Mouse (Mus musculus) regulatory T cell (primary cell): ENCODE measurements at regions not wholly inside any gene's neighbourhood (a gene's known extent, or its start where the extent isn't known, plus 50 kb on each side); places are given as distances from the start of the nearest gene placed in this dataset.

ENCODE experiments used
- in situ Hi-C: fragments of 300-600 bp; cut with MboI, MseI; formaldehyde crosslinking; loops from one replicate; pipeline ENCODE4 v1.15.1; 2025; ENCODE audit warnings: high pct_unique_total_duplicates

DNA sequence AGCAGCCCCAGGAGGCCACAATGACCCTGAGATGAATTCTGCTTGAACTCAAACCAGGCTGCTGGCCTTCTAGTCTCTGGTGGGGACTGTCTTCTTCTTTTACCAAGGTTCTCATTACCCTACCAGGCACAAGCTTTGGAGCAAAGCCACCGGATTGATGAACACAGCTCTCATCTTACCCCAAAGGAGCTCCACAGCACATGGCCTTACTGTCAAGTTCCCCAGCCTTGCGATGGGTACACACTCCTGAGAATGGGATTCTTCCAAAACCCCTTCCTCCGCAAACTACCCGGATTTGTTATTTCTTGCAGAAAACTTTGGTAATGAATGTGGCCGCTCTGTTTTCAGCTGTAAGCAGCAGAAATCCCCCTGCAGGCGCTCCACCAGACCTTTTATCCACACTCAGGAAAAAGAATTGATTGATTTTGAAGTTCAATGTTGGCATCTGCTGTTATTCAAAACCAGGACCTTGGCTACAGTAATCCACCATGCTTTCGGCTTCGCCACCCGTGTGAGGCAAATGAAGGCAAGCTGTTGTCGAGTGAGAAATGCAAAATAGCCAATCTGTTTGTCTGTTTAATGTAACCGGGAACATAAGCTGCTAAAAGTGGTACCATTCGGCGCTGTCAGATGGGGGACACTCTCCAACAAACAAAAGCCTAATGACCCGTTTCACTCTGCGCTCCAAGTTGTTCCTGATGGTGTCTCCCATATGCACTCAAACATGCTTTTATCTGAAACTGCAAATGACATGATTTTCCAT, 278.9 kb downstream of the Maf start:
- in situ Hi-C loops = no loop called here

DNA sequence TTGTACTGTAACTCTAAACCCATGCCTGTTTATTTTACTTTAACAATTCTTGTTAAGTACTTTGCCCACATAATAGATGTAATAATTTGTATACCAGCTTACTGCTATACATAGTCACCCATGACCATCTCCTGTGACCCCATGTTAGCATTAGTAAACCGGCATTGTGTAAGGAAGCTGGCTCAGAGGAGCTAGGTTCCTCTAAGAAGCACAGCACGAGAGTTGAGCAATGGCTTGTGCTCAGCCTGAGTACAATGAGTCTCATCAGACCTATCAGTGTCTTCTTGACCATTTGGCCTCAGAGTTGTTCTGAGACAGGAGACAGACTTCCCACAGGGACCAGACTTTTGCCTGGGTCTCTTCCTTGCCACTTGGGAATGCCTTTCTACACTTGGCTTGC, 279.6 kb downstream of the Maf start:
- in situ Hi-C loops = no loop called here

DNA sequence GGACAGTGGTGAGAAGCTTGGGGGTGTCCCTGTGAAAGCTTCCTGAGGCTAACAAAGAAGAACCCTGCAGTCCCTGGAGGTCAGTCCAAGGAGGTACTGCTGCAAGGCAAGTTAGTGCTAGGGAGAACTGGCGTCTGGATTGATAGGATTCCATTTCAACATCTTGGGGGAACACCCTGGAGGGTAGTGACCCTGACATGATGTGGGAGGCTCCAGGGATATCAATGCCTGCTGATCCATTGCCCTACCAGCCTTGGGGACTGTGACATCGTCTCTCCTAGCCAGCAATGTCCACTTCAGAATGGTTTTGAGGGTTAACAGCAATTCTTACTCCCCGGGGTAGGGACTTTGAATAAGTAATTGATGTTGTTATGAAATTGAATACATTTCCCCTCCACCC, 280.1 kb downstream of the Maf start:
- in situ Hi-C loops = no loop called here

DNA sequence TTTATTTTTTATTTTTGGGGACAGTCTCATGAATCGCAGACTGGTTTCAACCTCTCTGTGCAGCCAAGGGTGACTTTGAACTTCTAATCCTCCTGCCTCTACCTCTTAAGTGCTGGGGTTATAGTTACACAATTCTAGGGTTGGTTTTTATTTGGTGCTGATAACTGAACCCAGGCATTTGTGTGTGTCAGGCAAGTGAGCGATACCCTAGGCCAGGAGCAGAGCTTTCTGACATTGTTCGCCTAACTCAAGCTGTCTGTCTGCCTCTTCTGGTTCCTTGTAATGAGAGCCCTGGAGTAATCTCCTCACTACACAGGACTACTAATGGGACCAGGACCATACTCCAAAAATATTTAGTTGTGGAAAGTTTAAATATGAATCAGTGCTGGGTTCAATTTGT, 281.1 kb downstream of the Maf start:
- in situ Hi-C loops = no loop called here

DNA sequence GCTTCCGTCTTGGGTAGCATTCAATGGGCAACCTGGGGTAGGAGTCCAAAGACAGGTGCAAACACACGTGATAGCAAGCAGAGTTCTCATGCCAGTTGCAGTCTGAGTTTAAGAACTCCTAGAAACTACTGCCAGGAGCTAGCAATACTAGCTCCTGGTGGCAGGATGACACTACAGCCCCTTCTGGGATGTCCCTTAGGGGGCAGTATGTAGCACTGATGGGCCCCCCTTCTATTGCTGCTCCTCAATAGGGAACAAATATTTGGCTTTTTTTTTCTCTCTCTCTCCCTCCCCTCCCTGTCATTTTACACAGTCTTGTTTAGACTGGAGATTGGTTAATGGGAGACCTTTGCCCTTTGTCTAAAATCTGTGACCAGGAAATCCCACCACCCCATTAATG, 282.2 kb downstream of the Maf start:
- in situ Hi-C loops = no loop called here

DNA sequence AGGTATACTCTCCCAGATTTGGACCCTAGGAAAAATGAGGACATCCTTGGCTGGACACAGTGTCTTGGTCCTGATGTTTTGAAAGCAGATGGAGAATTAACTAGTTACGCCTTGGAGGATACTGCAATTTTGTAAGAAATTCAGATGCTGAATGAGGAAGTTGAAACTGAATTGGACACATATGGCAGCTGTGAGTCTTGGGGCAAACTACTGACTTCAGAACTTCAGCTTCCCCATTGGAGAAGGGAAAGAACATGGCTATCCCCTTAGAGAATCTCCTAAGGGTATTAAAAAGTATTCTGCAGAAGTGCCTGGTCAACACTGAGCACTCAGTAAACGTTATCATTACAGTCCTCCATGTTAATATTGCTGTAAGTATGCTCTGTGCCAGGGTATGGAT, 283.9 kb downstream of the Maf start:
- in situ Hi-C loops = no loop called here

DNA sequence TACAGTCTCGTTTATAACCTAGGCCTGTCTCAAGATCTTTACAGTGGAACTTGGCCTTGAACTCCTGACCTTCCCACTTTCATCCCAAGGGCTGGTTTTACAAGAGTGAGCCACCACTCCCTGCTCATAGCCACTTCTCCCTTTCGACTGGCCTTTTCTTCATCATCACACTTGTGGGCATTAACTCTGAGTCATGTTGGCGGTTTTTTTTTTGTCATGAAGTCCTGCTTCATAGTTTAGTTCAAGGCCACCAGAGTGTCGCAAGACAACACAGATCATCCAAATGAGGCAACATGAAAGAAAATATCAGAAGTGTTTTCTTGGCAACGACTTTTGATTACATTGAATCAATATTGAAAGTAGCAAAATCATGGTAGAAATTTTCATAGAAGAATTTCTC, 284.5 kb downstream of the Maf start:
- in situ Hi-C loops = no loop called here

DNA sequence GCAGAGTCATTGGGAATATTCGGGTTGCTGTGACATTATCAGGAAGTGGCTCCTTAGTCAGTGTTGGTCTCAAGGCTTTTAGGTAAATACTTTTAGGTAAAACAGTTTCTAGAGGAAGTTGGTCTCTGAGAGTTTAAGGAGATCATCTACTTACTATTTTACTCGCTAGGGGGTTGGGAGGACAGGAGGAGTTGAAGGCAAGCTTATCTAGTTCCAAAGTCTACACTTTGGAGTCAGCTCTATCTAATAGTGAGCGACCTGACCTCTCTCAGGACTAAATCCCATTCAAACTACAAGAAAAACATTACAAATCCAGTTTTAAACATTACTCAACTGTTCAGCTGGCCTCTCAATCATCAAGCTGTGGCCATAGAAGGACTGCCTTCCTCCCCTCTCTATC, 287.1 kb downstream of the Maf start:
- in situ Hi-C loops = no loop called here

DNA sequence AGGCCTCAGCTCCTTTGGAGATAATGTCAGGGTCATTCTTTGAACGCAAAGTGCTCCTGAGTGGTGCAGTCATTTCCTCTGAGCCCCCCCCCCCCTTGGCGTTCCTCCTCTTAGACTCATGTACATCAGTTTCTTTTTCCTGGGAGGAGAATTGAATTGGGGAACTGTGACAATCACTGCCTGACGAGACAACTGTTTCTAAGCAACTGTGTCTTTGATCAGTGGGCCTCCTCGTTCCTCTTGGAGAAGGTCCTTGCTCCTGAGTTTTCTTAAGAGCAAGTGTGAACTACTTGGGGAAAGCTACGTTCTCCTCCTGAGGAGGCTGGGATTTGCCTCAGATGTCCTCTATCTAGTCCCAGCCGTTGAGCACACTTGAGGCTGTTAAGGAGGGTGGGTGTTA, 287.5 kb downstream of the Maf start:
- in situ Hi-C loops = no loop called here

DNA sequence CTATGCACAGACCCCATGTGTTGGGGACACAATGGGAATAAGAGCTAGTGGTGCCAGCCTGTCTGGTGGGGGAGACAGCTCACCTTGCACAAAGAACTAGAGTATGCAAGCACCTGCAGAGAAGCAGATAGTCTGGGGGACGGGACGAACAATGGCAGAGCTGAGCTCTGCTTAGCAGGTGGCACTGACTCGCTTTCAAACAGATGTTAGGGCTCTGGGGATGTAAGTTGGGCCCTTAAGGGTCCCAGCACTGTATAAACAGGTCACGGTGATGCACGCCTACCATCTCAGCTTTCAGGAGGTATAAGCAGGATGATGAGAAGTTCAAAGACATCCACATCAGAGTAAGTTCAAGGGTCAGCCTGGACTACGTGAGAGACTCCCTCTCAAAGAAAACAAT, 289.5 kb downstream of the Maf start:
- in situ Hi-C loops = no loop called here

DNA sequence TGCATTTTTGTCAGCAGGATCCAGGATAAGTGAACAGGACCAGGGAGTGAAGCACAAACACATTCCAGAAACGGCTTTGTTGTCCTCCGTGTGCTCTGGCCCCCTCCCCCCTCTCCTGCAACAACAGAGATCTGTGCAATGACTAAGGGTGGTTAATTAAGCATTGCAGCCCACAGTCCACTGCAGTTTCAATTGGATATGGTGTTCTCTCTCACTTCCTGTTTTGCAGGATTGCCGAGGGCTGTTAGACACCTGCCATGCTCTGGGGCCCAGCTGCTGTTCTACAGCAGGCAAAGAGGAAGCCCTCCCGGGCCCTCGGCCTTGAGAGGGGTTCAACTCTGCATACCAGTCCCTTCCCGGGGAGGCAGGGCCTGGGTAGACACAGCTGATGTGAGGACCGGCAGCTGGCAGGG, 293.5 kb downstream of the Maf start:
- in situ Hi-C loops = no loop called here

DNA sequence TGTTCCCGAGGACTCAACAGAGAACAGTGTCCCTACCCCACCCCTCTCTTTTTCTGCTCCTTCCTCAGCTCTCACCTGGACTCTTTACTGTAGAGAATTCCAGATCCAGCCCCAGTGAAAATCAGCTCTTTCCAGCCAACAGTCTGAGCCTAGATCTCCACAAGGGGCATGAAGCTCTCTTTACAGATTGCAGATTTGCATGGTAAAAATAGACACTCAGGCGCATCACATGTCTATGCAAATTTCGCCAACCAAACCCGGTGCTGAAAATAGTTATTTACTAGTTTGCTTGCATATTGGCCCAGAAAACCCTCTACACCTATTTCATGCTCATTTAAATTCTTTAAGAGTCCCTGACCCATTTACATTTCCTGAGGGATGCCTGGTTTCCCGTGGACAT, 295.8 kb downstream of the Maf start:
- in situ Hi-C loops = no loop called here

DNA sequence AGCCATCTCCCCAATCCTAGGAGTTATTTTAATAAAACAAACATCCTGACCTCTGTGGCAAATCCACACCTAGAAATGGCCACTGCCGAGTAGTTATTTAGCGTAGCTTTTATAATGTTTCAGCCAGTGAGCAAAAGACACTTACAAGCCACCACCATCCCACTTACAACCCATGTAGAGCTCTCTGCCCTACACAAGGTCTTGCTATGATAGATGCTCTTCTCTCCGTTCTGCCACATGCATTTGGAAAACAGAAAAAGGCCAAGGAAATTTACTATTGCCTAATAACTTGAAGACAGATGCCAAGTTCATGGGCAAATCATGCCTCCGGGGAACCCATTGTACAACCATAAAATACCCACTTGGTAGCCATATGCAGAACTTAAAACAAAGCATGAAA, 296.5 kb downstream of the Maf start:
- in situ Hi-C loops = no loop called here

DNA sequence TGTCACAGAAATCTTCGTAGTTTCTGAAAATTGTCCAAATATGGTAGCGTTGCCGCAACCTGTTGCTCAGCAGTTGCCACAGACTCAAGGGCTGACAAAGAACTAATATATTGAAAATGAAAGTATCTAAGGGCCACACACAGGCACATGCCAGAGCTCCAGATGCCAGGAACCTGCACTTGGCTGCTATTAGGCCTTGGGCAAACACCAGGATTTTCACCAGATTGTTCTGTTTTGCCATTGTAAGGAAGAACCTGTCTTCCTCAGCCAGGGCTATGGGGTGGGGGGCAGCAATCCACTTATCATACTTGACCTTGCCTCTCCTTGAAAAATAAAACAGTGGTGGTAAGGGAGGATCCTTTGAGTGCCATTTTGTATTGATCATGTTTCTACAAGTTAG, 297.4 kb downstream of the Maf start:
- in situ Hi-C loops = no loop called here

DNA sequence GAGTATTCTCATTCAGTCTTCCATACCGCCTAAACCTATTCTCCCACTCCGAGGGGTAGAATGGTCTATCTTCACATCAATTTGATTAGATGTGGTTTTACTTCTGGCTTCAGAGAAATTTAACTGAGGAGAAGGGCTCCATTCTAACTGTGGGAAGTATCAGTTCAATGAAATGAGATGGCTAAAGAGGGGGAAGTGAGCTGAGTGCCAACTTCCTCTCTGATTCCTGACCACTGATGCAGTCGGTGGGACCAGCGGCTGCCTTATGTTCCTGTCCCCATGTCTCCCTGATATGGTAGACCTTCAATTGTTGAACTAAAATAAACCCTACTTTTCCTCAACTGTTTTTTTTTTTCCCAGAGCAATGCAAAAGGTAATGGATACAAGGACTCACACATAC, 300.1 kb downstream of the Maf start:
- in situ Hi-C loops = loop anchor here (10.0 kb wide), 1 partner anchor 363 kb away; no protein-coding TSS in a partner anchor

DNA sequence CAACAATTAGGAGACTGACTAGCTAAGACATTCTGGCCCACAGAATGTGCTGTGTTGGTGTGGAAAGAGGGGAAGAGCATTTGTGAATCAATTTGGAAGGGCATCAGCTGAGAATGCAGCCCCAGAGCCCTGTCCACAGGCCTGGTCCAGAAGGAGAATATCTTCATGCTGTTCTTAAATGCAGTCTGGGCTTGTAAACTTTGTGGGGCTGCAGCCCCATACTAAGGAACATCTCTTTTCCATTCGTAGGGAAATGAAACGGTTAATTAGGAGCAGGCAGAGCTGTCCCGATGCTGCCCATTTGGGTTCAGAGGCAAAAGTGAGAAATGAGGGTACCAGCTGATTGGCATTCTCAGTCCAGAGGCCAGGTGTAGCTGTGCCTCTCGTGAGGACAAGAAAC, 304.0 kb downstream of the Maf start:
- in situ Hi-C loops = loop anchor here (5.0 to 10.0 kb wide), 2 partner anchors 89 to 359 kb away; no protein-coding TSS in a partner anchor

DNA sequence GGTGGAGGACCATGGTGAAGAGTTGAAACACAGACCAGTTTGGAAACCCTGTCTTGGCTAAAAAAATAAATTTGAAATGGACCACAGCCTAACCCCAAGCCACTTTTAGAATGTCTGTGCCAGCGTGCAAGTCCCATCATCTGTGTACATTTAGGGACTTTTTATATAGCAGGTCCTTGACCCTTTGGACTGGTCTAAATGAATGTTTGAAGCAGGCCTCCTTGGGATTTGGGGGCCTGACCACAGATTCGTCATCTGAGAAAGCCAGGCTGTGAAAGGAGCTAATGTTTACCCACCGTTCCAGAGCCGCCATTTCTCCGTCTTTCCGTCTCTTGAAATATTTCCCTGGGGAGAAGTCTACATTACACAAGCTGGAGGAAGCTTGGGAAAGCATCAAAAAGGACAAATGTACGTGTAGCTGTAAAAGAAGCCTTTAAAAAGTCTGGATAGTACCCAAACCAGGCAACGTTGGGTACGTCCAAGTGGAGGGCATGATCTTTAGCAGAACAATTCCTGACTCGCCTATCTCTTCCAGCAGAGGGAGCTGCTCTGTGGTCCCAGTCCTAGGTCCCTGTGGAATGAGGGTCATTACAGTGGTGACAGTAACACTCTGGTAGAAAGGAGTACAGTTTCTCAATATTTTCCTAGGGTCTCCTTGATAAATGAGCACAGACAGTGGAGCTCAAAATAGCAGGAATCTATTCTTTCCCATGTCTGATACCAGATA, 305.0 kb downstream of the Maf start:
- in situ Hi-C loops = loop anchor here (5.0 to 10.0 kb wide), 2 partner anchors 90 to 358 kb away; no protein-coding TSS in a partner anchor
